9 mouse cellular contexts compared by ENCODE assay signal in the genomic region with DNA sequence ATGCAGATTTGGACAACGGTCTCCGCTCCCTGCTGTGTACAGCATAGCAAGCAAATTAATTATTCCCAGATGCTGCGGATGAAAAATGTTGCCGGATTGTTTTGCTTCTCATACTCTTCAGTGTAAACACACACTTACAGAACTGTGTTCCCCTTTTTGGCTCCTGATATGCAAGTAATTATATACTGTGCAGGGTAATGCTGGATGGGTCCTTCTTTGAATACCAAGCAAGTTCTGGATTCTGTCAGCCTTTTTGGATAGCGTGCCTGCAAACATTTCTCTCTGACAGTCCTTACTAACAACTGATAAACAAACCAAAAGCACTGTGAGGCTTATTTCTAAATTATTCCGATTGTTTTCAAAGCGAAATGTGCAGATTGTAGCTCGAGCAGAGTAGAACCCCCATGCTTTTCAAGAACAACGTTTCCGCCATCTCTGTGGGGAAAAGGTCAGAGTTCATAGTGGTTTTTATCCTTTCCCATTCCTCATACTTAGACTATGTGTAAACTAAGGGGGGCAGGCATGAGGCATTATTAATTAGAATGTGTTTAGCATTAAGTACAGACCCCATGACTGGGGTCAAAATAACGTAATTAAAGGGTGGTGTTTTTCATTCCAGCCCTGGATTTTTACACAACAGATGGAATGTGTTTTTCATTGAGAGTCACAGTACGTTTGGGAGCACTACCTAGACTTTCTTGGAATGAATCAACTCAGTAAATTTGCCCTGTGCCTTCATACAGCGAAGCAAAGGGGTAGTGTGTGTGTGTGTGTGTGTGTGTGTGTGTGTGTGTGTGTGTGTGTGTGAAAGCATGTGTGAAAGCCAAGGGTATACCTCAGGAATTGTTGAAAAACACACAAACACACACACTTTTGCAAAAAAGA. TPM values are rescaled to one million over a fixed set of nuclear protein-coding genes. Genes with fewer than 3 reads are reported as not detected.
DNase-seq lines count a peak whose midpoint lies in the region; ATAC-seq and TF ChIP-seq lines count a peak whose summit lies in the region.
"Had no signal": no experiment of that assay in that cellular context is flagged by ENCODE, and none has a peak within 500 bp of the region (broad histone marks: within the 10 kb centered on the region; RNA-seq: fewer than 3 reads in every experiment).

No protein-coding gene starts in this region.

- WGBS in lung, embryonic 14.5 days: 30% methylated on average over 13 of the region's 13 CpGs
- WGBS in lung, adult 2 months: 56% methylated on average over 13 of the region's 13 CpGs
- WGBS in forebrain, embryonic 11.5 days: 28% methylated on average over 13 of the region's 13 CpGs
- WGBS in limb, embryonic 12.5 days: 22% methylated on average over 13 of the region's 13 CpGs
- 35% methylated on average over 13 of the region's 13 CpGs for WGBS in stomach, embryonic 14.5 days

- H3K36me3 ChIP-seq in lung, embryonic 14.5 days (ENCODE audit: insufficient read depth): no peaks in the 10 kb centered on the region
- H3K36me3 ChIP-seq in forebrain, embryonic 11.5 days (ENCODE audit: control insufficient read depth, insufficient read depth, low read length): no peaks in the 10 kb centered on the region
- H3K36me3 ChIP-seq in limb, embryonic 12.5 days: no peaks in the 10 kb centered on the region
- H3K36me3 ChIP-seq in stomach, embryonic 14.5 days (ENCODE audit: control insufficient read depth, insufficient read depth, low read length): no peaks in the 10 kb centered on the region

- no peaks in the 10 kb centered on the region for H3K9me3 ChIP-seq in lung, embryonic 14.5 days (ENCODE audit: low read depth, low read length)
- no peaks in the 10 kb centered on the region for H3K9me3 ChIP-seq in forebrain, embryonic 11.5 days (ENCODE audit: control insufficient read depth, low read length)
- no peaks in the 10 kb centered on the region for H3K9me3 ChIP-seq in limb, embryonic 12.5 days
- no peaks in the 10 kb centered on the region for H3K9me3 ChIP-seq in stomach, embryonic 14.5 days (ENCODE audit: control insufficient read depth, low read depth, low read length)

- TF ChIP-seq CTCF in lung, embryonic 14.5 days (IDR thresholded peaks at IDR 0.05; ENCODE audit: low read depth): no peak
- no peak for TF ChIP-seq CTCF in lung, adult 2 months (IDR thresholded peaks at IDR 0.05; ENCODE audit: insufficient read depth, low read length)

- H3K9ac ChIP-seq in lung, embryonic 14.5 days: no peak overlapping the region
- H3K9ac ChIP-seq in forebrain, embryonic 11.5 days (ENCODE audit: low read length): no peak overlapping the region
- H3K9ac ChIP-seq in limb, embryonic 12.5 days (replicated peaks): no peak overlapping the region
- no peak overlapping the region for H3K9ac ChIP-seq in stomach, embryonic 14.5 days (replicated peaks; ENCODE audit: low read depth, low read length)

- no peaks in the 10 kb centered on the region for H3K27me3 ChIP-seq in lung, embryonic 14.5 days (ENCODE audit: insufficient read depth, low read length)
- no peaks in the 10 kb centered on the region for H3K27me3 ChIP-seq in forebrain, embryonic 11.5 days (ENCODE audit: control insufficient read depth, insufficient read depth, low read length)
- H3K27me3 ChIP-seq in limb, embryonic 12.5 days: no peaks in the 10 kb centered on the region
- H3K27me3 ChIP-seq in stomach, embryonic 14.5 days (ENCODE audit: control insufficient read depth, insufficient read depth, low read length): no peaks in the 10 kb centered on the region
- H3K27me3 ChIP-seq: Patski had no signal

- DNase-seq in lung, embryonic 14.5 days: peak; percentile 81
- no peak for DNase-seq in lung, adult 2 months
- no peak for DNase-seq in forebrain, embryonic 11.5 days (ENCODE audit: low spot score)
- DNase-seq in right cerebral cortex, adult 18-20 months: no peak
- DNase-seq in left cerebral cortex, adult 8-10 months (ENCODE audit: low spot score in 2 of 2): no peak
- no peak for DNase-seq in frontal cortex, postnatal 14 days (ENCODE audit: low spot score in 2 of 2)

- no peak overlapping the region for H3K4me3 ChIP-seq in lung, embryonic 14.5 days (ENCODE audit: low read depth, low read length)
- no peak overlapping the region for H3K4me3 ChIP-seq in lung, adult 2 months (replicated peaks; ENCODE audit: extremely low read depth, low read depth, low read length)
- no peak overlapping the region for H3K4me3 ChIP-seq in forebrain, embryonic 11.5 days (ENCODE audit: low read depth, low read length)
- no peak overlapping the region for H3K4me3 ChIP-seq in limb, embryonic 12.5 days (replicated peaks)
- no peak overlapping the region for H3K4me3 ChIP-seq in stomach, embryonic 14.5 days (ENCODE audit: low read depth, low read length)

- H3K27ac ChIP-seq in lung, embryonic 14.5 days (ENCODE audit: low read depth): peak overlapping the region; percentile 59; the same call in 1 of the 2 replicates
- H3K27ac ChIP-seq in forebrain, embryonic 11.5 days (ENCODE audit: low read depth, low read length): peak overlapping the region; percentile 71
- peak overlapping the region; percentile 85 for H3K27ac ChIP-seq in limb, embryonic 12.5 days
- H3K27ac ChIP-seq in stomach, embryonic 14.5 days (ENCODE audit: low read length): peak overlapping the region; percentile 72; the same call in 1 of the 2 replicates

- peak; percentile 88 for ATAC-seq in lung, embryonic 14.5 days (ENCODE audit: insufficient read depth)
- peak; percentile 77 for ATAC-seq in forebrain, embryonic 11.5 days (replicated peaks; ENCODE audit: low FRiP score)
- ATAC-seq in limb, embryonic 12.5 days (ENCODE audit: insufficient number of reproducible peaks, insufficient read depth, low FRiP score, low TSS enrichment, low read depth): peak; percentile 84
- peak; percentile 67; the same call in 1 of the 2 replicates for ATAC-seq in stomach, embryonic 14.5 days (ENCODE audit: insufficient number of reproducible peaks, insufficient read depth, low FRiP score, low read depth)
- ATAC-seq: Patski had no signal

- peaks cover 4% of the 10 kb centered on the region; the same call in 1 of the 2 replicates for H3K4me1 ChIP-seq in lung, embryonic 14.5 days (ENCODE audit: insufficient read depth)
- H3K4me1 ChIP-seq in lung, adult 2 months (ENCODE audit: control insufficient read depth, insufficient read depth, low read length): no peaks in the 10 kb centered on the region
- H3K4me1 ChIP-seq in forebrain, embryonic 11.5 days (replicated peaks; ENCODE audit: control insufficient read depth, insufficient read depth, low read length): peaks cover 3% of the 10 kb centered on the region; the same call in 1 of the 2 replicates
- peaks cover 29% of the 10 kb centered on the region for H3K4me1 ChIP-seq in limb, embryonic 12.5 days (replicated peaks)
- peaks cover 12% of the 10 kb centered on the region; the same call in 1 of the 2 replicates for H3K4me1 ChIP-seq in stomach, embryonic 14.5 days (ENCODE audit: control insufficient read depth, insufficient read depth, low read length)

- TF ChIP-seq POLR2A in lung, adult 2 months (IDR thresholded peaks at IDR 0.05; ENCODE audit: borderline replicate concordance, extremely low read depth, low read depth, low read length): no peak

- H3K4me2 ChIP-seq in lung, embryonic 14.5 days: no peak overlapping the region
- no peak overlapping the region for H3K4me2 ChIP-seq in forebrain, embryonic 11.5 days (ENCODE audit: low read depth, low read length, severe bottlenecking)
- peak overlapping the region; percentile 27 for H3K4me2 ChIP-seq in limb, embryonic 12.5 days
- no peak overlapping the region for H3K4me2 ChIP-seq in stomach, embryonic 14.5 days (replicated peaks; ENCODE audit: low read depth, low read length)

RNA-seq across cellular contexts. Expression of gene Ehbp1, which starts 5.8 kb away (rescaled TPM):
- 11.5 and 11.6 TPM in 2 replicates for polyA plus RNA-seq in lung, embryonic 14.5 days (2014; fragmentation: Nextera tagmentation; extraction: Ambion mirVana)
- polyA plus RNA-seq in lung, adult 2 months (2012; rRNA removed): 1.6 and 3.5 TPM in 2 replicates
- polyA plus RNA-seq in forebrain, embryonic 11.5 days (2014; fragmentation: Nextera tagmentation; extraction: Ambion mirVana): 14.7 and 16.0 TPM in 2 replicates
- 11.8 and 13.1 TPM in 2 replicates for polyA plus RNA-seq in limb, embryonic 12.5 days (2016; fragmentation: Nextera tagmentation; extraction: Ambion mirVana)
- 21.7 and 22.8 TPM in 2 replicates for polyA plus RNA-seq in stomach, embryonic 14.5 days (2014; fragmentation: Nextera tagmentation; extraction: Ambion mirVana)
- total RNA-seq in left cerebral cortex, adult 8-10 months (2022): 10 to 100 TPM; 49.0 to 58.4 (median 53.7) TPM
